Mouse (Mus musculus) brain, adult 10 weeks (tissue): ENCODE results near the gene Hexim2. TPM values are rescaled to one million over a fixed set of nuclear protein-coding genes. Genes with fewer than 3 reads are reported as not detected.

ENCODE experiments used
- polyA plus RNA-seq: library from polyadenylated mRNA; stranded (reverse); fragments of 350-450 nt; fragmentation: Illumina TruSeq; extraction: RNeasy Lipid Tissue Mini Kit (QIAGEN cat#74804); gene quantifications from one replicate; pipeline ENCODE4 v1.2.3, GENCODE M21; 2015; ENCODE audit warnings: low read depth, low replicate concordance

The Hexim2 gene
- 18.1 TPM for polyA plus RNA-seq

DNA sequence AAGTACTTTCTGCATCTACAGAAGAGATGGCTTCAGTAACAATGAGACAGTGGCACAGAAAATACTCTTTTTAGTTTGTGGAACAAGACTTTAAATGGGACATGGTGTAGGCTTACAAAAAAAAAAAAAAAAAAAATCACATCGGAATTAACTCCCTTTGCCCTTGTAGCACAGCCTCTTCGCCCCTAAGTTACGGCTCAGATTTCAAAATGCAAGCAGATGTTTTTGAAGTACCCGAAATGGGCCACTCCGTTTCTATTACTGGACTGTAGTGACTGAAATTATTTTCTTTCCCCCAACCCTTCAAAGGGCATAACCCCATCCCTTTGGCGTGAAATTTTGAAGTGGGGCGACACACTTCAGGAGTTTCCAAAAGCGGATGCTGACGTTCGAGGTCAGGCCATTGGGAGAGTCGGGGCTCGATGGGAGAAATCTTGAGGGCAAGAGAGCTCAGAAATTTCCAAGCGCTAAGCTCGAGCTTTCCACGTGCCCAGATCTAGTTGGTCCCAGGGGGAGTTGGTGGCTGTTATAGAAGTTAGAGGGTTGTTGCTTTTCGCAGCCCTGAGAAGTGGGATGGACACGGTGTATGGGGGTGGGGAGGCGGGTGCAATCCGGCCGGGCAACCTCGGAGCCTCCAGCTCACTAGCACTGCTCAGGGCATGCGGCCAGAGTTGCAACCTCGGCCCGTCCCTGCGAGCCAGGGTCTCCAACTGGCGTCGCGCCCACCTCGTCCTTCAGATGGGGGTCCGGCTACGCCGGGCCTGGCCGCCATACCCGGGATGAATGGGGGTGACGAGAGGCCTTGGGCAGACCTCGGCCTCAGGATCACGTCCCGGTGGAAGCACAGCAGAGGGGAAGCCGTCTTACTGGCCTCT, at the start of gene Hexim2:
Gene Hexim2 (plus strand): TSS at position 729 of the 875 bp plus-strand sequence.

DNA sequence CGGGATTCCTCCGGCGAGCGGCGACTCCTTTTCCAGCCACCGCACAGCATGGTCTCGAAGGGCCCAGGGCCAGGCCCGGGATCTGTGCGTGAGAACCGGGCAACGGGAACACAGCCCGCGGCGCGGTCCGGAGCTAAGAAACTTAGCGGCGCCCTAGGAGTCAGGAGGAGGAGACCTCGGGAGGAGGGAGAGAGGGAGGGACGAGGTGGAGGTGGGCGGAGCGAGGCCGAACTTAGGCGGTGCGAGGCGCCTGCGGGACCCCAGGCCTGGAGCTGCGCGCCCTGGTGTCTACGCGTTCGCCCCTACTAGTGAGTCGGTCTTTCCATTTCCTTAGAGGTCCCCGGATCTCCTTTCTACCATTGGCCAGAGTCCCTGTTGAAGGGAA, 30.8 kb upstream of the Hexim2 start, which contains the start of the genes Plcd3 and Acbd4:
Gene Plcd3 (minus strand): TSS at position 178 of the 385 bp plus-strand sequence.
Gene Acbd4 (plus strand): TSS at position 202 of the 385 bp plus-strand sequence.

DNA sequence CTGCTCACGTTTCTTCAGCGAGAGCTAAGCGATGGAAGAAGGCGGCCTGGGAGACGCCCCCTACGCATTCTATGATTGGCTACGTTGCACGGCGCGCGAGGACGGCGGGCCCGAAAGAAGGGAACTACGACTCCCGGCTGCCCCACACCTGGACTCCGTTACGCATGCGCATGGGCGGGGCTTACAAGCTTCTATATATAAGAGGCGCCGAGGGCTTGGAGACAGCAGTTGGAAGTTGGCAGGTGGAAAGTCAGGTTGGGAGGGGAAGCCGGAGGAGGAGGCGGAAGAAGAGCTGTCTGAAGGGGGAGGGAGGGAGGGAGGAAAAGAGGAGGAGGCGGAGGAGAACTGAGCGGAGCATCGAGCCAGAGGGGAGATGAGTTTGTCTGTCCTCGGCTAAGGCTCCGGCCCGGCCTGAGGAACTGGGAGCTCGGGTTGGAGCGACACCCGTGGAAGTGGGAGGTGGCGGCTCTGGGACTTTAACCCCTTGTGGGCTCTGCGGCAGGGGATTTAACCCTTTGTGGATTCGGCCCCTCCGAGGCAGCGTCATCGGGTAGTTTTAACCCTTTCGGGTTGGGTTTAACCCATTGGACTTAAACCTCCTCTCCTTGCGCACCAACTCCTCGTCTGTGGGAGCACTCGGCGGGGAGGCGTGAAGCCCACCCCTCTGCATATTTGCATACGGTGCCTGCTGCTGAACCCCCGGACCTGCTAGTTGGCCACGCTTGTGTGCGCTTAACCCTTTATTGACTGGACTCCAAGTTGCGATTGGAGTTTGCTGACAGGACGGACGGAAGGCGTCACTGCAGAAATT, 16.0 kb upstream of the Hexim2 start, which contains the start of gene Hexim1:
Gene Hexim1 (plus strand): TSS at position 224 of the 811 bp plus-strand sequence.

DNA sequence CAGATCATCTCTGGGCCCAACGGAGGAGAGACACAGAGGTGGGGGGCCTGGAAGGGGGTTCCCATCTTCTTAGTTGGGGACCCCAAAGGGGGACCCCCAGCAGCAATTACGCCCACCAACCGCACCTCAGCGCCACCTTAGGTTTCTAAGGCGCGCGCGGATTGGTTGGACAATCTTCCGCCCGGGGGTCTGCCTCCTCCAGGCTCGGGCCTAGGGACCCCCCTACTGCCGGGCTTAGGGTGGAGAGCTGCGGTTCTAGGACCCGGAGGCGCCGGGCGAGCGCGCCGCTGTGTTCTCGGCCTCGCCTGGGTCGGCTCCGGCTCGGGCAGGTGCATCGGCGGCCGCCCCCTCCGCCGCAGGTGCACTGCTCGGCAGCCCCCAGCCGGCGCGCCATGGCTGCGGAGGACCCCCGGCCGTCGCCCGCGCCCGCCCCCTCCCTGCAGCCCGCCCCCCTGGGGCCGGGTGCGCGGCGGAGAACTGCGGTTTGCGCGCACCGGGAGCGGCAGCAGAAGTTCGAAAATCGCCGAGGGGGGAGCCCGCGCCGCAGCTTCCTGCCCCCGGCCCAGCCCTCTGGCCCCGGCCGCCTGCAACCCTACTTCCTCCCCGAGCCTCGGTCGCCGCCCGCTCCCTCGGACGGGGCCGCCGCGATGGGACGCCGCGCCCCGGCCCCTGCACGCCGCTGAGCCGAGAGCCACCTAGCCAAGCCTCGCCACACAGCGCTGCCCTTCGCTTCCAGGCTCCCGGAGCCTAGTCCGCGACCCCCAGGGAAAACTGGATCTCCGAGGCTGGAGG, 38.5 kb downstream of the Hexim2 start, which contains the start of gene Fmnl1:
Gene Fmnl1 (plus strand): TSS at position 614 of the 792 bp plus-strand sequence.

Other genes with a start within 250 kb of the Hexim2 start
- gene Fam187a, start 247.3 kb upstream of the Hexim2 start, polyA plus RNA-seq, result 0.30 TPM
- gene Gfap, start 231.5 kb upstream of the Hexim2 start, polyA plus RNA-seq, result 158 TPM
- gene Kif18b, start 207.3 kb upstream of the Hexim2 start, polyA plus RNA-seq, result 0.13 TPM
- gene C1ql1, start 185.7 kb upstream of the Hexim2 start, polyA plus RNA-seq, result 9.2 TPM
- 87.5 TPM for gene Nmt1, start 104.2 kb upstream of the Hexim2 start, polyA plus RNA-seq
- gene Dcakd, start 104.1 kb upstream of the Hexim2 start, polyA plus RNA-seq, result 42.0 TPM
- 12.3 TPM for gene Plcd3, start 30.8 kb upstream of the Hexim2 start, polyA plus RNA-seq
- 55.3 TPM for gene Acbd4, start 30.7 kb upstream of the Hexim2 start, polyA plus RNA-seq
- 34.8 TPM for gene Hexim1, start 16.2 kb upstream of the Hexim2 start, polyA plus RNA-seq
- gene Fmnl1, start 38.7 kb downstream of the Hexim2 start, polyA plus RNA-seq, result 100 TPM
- gene 1700023F06Rik, start 76.1 kb downstream of the Hexim2 start, polyA plus RNA-seq, result 2.3 TPM
- gene Spata32, start 86.0 kb downstream of the Hexim2 start, polyA plus RNA-seq, result 0.71 TPM
- 3.1 TPM for gene Map3k14, start 135.0 kb downstream of the Hexim2 start, polyA plus RNA-seq
- gene Arhgap27, start 231.3 kb downstream of the Hexim2 start, polyA plus RNA-seq, result 10.3 TPM